Mouse (Mus musculus) hindbrain, embryonic 15.5 days (tissue): ENCODE results near the gene Gapt. TPM values are rescaled to one million over a fixed set of nuclear protein-coding genes. Genes with fewer than 3 reads are reported as not detected.

Experiments used
- ATAC-seq: fragments of 200-750 bp; cut with Nextera tagmentation; 2 replicates; pipeline ENCODE4 v1.8.0; 2017; ENCODE audit warnings: low read depth, moderate number of reproducible peaks, moderate TSS enrichment; ENCODE audit not compliant: low FRiP score
- H3K27ac ChIP-seq: fragments of 300-500 bp; sonication (generic); replicated peaks from 2 replicates; pipeline ENCODE4 v1.5.1; 2015; ENCODE audit warnings: mild to moderate bottlenecking, inconsistent platforms
- H3K27me3 ChIP-seq: fragments of 300-500 bp; sonication (generic); 2 replicates; pipeline ENCODE4 v1.6.1; 2015; ENCODE audit warnings: control low read depth, inconsistent platforms
- H3K36me3 ChIP-seq: fragments of 300-500 bp; sonication (generic); 2 replicates; pipeline ENCODE4 v1.6.1; 2015; ENCODE audit warnings: control low read depth, inconsistent platforms
- H3K4me1 ChIP-seq: fragments of 300-500 bp; sonication (generic); replicated peaks from 2 replicates; pipeline ENCODE4 v1.6.1; 2015; ENCODE audit warnings: control low read depth, inconsistent platforms
- H3K4me2 ChIP-seq: fragments of 300-500 bp; sonication (generic); 2 replicates; pipeline ENCODE4 v1.6.1; 2015; ENCODE audit warnings: moderate library complexity, mild to moderate bottlenecking, inconsistent platforms
- H3K4me3 ChIP-seq: fragments of 300-500 bp; sonication (generic); 2 replicates; pipeline ENCODE4 v1.5.1; 2015; ENCODE audit warnings: mild to moderate bottlenecking, inconsistent platforms
- H3K9ac ChIP-seq: fragments of 300-500 bp; sonication (generic); 2 replicates; pipeline ENCODE4 v1.6.1; 2015; ENCODE audit warnings: inconsistent platforms
- H3K9me3 ChIP-seq: fragments of 300-500 bp; sonication (generic); 2 replicates; pipeline ENCODE4 v1.6.1; 2016; ENCODE audit warnings: control low read depth, inconsistent platforms
- WGBS: fragments of 180-500 bp; shearing (Covaris S2); methylation state at CpG from one replicate; pipeline ENCODE4 v1.1.7; 2015; 5-methylcytosine and 5-hydroxymethylcytosine counted together
- polyA plus RNA-seq: library from polyadenylated mRNA; unstranded; fragments of >200 nt; fragmentation: Nextera tagmentation; extraction: Ambion mirVana; gene quantifications from 2 replicates; pipeline ENCODE4 v1.2.1, GENCODE M21; 2015

The Gapt gene
- polyA plus RNA-seq, 1 experiment from 2014 or later: 0.12 TPM

GRCm38 (mm10) chr13:110332958-110333597, 23.9 kb downstream of the Gapt start:
- H3K4me2 ChIP-seq: no peak overlapping the region
- H3K9me3 ChIP-seq: no peaks in the 10 kb centered on the region
- no peak overlapping the region for H3K9ac ChIP-seq
- no peaks in the 10 kb centered on the region for H3K36me3 ChIP-seq
- H3K27me3 ChIP-seq: no peaks in the 10 kb centered on the region
- ATAC-seq: peak; percentile 38; the same call in 1 of the 2 replicates
- H3K4me3 ChIP-seq: no peak overlapping the region
- no peak overlapping the region for H3K27ac ChIP-seq
- no peaks in the 10 kb centered on the region for H3K4me1 ChIP-seq
- 86% methylated on average over 14 of the region's 14 CpGs for WGBS

DNA sequence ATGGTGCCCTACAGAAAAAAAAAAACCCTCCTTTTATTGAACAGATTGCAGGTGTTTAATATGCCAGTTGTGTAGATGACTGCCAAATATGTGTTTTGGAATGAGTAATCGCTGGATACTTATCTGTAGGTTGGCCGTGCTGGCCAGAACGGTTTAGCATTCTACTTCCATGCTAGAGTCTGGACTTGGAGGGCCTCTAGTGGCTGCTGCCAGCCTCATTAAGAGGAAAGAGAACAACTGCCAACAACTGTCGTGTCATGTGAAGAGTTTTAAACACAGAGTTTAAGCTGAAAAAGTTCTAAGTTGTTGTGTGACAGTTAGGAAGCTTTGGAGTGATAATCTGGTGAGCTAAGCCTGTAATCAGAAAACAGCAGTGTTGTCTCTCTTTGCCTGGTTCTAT, 38.3 kb downstream of the Gapt start:
- Histone ChIP-seq H3K4me3 (no peak overlapping the region), H3K9ac (no peak overlapping the region), H3K27me3 (no peaks in the 10 kb centered on the region), H3K9me3 (no peaks in the 10 kb centered on the region), H3K4me1 (no peaks in the 10 kb centered on the region), H3K27ac (no peak overlapping the region), H3K36me3 (no peaks in the 10 kb centered on the region), H3K4me2 (no peak overlapping the region)
- ATAC-seq: 0 out of 2 replicates have a peak, but pooled peaks have one; percentile 51
- WGBS: 47% methylated on average over 4 of the region's 4 CpGs

DNA sequence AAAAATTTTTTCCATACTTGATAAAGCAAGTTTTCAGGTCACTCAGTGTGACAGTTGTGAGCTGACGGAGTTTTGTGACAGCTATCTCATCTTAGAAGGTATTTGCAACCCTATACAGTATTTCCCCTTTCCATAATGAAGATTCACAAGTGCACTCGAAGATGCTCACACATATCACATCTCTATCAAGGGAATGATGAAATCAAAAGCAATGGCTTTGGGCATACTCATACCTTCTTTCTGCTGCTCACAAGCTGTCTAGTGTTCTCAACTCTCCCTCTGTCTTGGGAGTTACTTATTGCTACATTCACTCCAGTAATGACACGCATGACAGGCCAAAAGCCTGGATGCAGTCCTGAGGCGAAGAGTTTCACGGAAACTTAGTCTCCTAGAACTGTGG, 49.8 kb downstream of the Gapt start:
- no peak overlapping the region for H3K4me2 ChIP-seq
- no peak overlapping the region for H3K4me3 ChIP-seq
- no peak overlapping the region for H3K27ac ChIP-seq
- no peaks in the 10 kb centered on the region for H3K4me1 ChIP-seq
- no peaks in the 10 kb centered on the region for H3K27me3 ChIP-seq
- H3K9ac ChIP-seq: no peak overlapping the region
- WGBS: 80% methylated on average over 5 of the region's 5 CpGs
- ATAC-seq: no peak
- no peaks in the 10 kb centered on the region for H3K9me3 ChIP-seq
- H3K36me3 ChIP-seq: no peaks in the 10 kb centered on the region

Other genes starting within 250 kb of the Gapt start
- gene Rab3c, start 76.2 kb downstream of the Gapt start, polyA plus RNA-seq: 198 and 205 TPM in 2 replicates
- 113 and 123 TPM in 2 replicates for gene Plk2, start 37.8 kb upstream of the Gapt start, polyA plus RNA-seq